Mouse (Mus musculus) embryonic fibroblast, embryonic 13.5 days (primary cell): ENCODE results near the gene Thg1l.

Source experiments
- CTCF ChIP-seq: IDR thresholded peaks from 2 replicates; pipeline ENCODE4 v1.5.1; 2011; ENCODE audit warnings: mild to moderate bottlenecking, control low read depth, low read length, moderate library complexity, borderline replicate concordance; ENCODE audit not compliant: insufficient read depth
- POLR2A ChIP-seq: IDR thresholded peaks from 2 replicates; pipeline ENCODE4 v1.6.1; 2011; ENCODE audit warnings: low read depth, mild to moderate bottlenecking, control low read depth, low read length, moderate library complexity

- no peak for TF ChIP-seq CTCF
- no peak for TF ChIP-seq POLR2A
These were observed 16.4 kb downstream of the Thg1l start for GRCm38 (mm10) chr11:45938917-45939316.
